Comparison of ENCODE assay signal across 27 mouse cellular contexts in the genomic region with DNA sequence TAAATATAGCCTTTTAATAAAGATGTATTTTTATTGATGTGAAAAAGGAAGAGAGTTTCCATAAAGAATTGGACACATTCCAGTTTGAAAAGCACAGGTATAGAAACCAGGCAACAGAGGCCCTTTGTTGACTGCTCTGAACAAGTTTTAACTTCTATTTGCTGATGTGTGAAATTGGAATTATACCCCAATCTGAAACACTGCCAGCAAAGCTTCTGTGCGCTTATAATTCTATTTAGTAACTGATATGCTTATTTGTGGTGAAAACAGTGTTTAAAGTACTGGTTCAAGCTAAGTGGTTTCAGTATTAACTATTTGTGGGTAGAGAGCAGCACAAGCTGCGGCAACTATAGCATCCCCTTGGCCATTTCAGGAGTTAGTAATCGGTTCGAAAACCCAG. TPM values are rescaled to one million over a fixed set of nuclear protein-coding genes. Genes with fewer than 3 reads are reported as not detected.
"Had no signal": no experiment of that assay in that cellular context is flagged by ENCODE, and none has a peak within 500 bp of the region (broad histone marks: within the 10 kb centered on the region; RNA-seq: fewer than 3 reads in every experiment).

No protein-coding gene starts in this region.

- H3K4me1 ChIP-seq: heart, embryonic 10.5 days; heart, embryonic 12.5 days; hindbrain, embryonic 12.5 days; kidney, embryonic 15.5 days; liver, embryonic 12.5 days had no signal

- H3K27me3 ChIP-seq: heart, embryonic 12.5 days; hindbrain, embryonic 12.5 days; kidney, embryonic 15.5 days; limb, embryonic 13.5 days; limb, embryonic 15.5 days; liver, embryonic 12.5 days had no signal

- DNase-seq: gastrocnemius, adult 2 months; gastrocnemius, postnatal 10 days; gastrocnemius, postnatal 25 days; heart, adult 18-20 months; heart, postnatal 14 days; heart, postnatal 36 days; kidney, adult 11 months; kidney, adult 2 months; kidney, adult 9 months; kidney, postnatal 14 days; kidney, postnatal 36 days; layer of hippocampus, adult 9-11 months; layer of hippocampus, postnatal 36 days; left cerebral cortex, postnatal 4 days had no signal

- ATAC-seq: hindbrain, embryonic 16.5 days; intestine, embryonic 16.5 days; liver, embryonic 12.5 days had no signal

- H3K9me3 ChIP-seq: heart, embryonic 10.5 days; heart, embryonic 12.5 days; hindbrain, embryonic 12.5 days; kidney, embryonic 15.5 days; limb, embryonic 13.5 days; limb, embryonic 15.5 days; liver, embryonic 12.5 days had no signal

- H3K27ac ChIP-seq: gastrocnemius, adult 2 months; heart, embryonic 10.5 days; hindbrain, embryonic 12.5 days; hindbrain, embryonic 14.5 days; kidney, embryonic 15.5 days; kidney, postnatal 0 days; limb, embryonic 15.5 days; liver, embryonic 12.5 days had no signal

- H3K4me3 ChIP-seq: gastrocnemius, adult 2 months; heart, embryonic 10.5 days; heart, embryonic 12.5 days; hindbrain, embryonic 12.5 days; kidney, embryonic 15.5 days; limb, embryonic 13.5 days; limb, embryonic 15.5 days; liver, embryonic 12.5 days had no signal

- H3K4me2 ChIP-seq: heart, embryonic 12.5 days; hindbrain, embryonic 12.5 days; hindbrain, embryonic 14.5 days; kidney, embryonic 15.5 days; limb, embryonic 13.5 days; limb, embryonic 15.5 days; liver, embryonic 12.5 days had no signal

- H3K36me3 ChIP-seq: heart, embryonic 10.5 days; heart, embryonic 12.5 days; hindbrain, embryonic 12.5 days; kidney, embryonic 15.5 days; limb, embryonic 13.5 days; limb, embryonic 15.5 days; liver, embryonic 12.5 days had no signal

- H3K9ac ChIP-seq: heart, embryonic 12.5 days; hindbrain, embryonic 12.5 days; hindbrain, embryonic 14.5 days; kidney, embryonic 15.5 days; limb, embryonic 13.5 days; limb, embryonic 15.5 days; liver, embryonic 12.5 days had no signal

RNA-seq across cellular contexts. Expression of gene Tpbg, which starts 39.6 kb away (rescaled TPM):
- total RNA-seq: granulocyte monocyte progenitor cell, adult 5-6 weeks; liver, adult 2 months had no signal
